Mouse (Mus musculus) heart, postnatal 10 days (tissue): Measurements from ENCODE around the gene Mlh1. TPM values are rescaled to one million over a fixed set of nuclear protein-coding genes. Genes with fewer than 3 reads are reported as not detected.

Experiments
- DNase-seq, 2 experiments: peaks; one replicate each; pipeline ENCODE4 v3.0.0; 2021
- intact Hi-C: fragments of 180-260 bp; cut with DNase I; formaldehyde crosslinking; loops from one replicate; pipeline ENCODE4 v1.15.1; 2025
- total RNA-seq, 2 experiments: library from RNA; stranded (reverse); gene quantifications; 2 replicates each; pipeline ENCODE4 v1.2.3; 2021

Mlh1 gene
- total RNA-seq, 2 experiments from 2014 or later = 15.2 to 17.2 TPM

DNA sequence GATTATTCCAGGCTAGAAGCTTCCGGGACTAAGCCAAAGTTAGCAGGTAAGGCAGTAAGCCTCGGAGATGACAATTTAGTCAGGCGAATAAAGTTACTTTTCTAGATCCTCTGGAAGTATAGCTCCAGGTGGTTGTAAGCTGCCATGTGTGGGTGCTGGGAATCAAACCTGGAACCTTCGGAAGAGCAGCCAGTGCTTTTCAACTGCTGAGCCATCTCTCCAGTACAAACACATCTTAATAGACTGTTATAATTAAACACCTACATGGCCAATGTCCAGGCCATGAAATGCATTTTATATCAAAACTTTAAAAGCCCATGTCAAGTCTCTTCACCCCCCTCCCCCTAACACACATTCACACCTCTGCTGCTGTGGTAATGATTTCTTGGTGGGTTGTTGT lies 16.4 kb upstream of the Mlh1 start:
- intact Hi-C loops = no loop called here
- no peak for DNase-seq

DNA sequence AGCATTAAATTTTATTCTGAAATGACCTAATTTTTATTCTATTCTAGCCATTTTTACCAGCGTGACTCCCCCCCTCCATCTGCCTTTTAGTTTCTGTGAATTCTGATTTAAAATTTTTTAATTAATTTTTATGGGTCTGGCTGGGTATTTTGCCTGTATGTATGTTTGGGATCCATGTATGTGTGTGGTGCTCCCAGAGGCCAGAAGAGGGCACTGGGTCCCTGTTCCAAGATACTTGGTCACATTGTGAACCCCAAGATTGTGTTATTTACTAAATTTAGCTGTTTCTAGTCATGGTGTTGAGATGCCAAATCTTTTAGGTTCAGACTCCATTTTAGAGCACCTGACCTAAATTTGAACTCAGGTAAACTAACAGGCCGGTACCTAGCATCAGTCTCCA lies 14.9 kb upstream of the Mlh1 start:
- no peak for DNase-seq
- intact Hi-C loops = no loop called here

DNA sequence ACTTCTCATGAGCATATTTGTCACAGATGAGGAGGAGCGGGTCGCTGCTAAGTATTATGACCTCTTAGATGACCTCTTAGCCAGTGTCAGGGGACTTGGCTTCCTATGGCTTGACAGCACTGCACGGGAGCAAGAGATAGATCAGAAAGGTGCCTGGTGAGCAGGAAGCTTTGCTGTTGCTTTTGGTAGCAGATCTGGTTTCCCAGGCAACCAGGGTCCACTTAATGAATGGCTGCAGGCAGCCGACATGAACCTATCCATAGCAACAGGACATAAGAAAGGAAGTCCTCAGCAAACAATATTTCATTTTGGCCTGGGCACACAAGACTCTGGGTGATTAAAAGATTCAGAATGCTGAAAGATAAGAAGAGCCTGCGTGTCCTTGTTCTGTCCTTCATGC lies 14.1 kb upstream of the Mlh1 start:
- intact Hi-C loops = no loop called here
- no peak for DNase-seq

DNA sequence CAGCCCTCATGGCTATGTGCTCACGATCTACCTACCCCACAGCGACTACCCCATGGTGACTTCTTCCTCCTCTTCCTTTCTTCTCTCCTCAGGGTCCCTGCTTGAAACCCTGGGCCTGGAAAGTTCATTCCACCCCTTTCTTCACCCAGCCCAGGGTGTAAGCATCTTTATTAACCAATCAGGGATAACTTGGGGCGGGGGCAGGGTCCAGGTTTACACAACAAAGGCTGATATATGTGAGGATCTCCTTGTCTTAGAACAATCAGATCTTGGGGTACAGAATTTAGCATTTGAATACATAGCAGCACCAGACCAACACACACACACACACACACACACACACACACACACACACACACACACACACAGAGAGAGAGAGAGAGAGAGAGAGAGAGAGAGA lies 13.5 kb upstream of the Mlh1 start:
- no peak for DNase-seq
- intact Hi-C loops = no loop called here

DNA sequence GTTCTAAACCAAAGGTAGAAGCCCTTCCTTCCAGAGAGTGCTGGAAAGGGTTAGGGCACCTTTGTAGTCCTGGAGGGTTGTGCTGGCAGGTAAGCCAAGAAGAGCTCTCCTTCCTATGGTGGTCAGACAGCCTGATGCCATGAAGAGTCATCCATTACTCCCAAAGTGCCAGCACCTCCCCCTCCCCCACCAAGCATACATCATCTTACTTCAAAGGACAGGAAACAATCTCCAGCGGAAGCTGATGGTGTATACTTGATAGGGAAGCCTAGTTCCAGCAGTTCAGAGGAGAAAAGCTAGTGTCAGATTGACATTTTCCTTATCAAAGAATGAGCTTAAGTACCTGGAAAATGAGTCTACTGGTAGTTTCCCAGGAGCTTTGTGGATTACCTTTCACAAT lies 3.6 kb upstream of the Mlh1 start:
- intact Hi-C loops = no loop called here
- no peak for DNase-seq

DNA sequence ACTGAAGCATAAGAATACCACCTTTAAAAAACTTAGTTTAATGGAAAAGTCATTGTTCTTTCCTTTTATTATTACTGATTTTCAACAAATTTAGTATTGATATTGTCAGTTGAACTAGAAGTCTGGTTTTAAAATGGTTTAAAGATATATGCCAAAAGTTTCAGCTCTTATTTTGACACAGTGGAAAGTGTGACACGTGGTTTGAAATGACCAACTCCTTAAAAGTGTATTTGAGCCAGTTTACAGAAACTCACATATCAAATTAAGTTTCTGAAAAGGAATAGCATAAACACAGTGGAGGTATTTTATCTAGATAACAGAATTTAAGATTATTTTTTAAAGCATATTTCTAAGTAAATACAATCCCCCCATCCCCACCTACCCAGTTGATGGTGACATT lies 2.4 kb upstream of the Mlh1 start:
- intact Hi-C loops = no loop called here
- no peak for DNase-seq

DNA sequence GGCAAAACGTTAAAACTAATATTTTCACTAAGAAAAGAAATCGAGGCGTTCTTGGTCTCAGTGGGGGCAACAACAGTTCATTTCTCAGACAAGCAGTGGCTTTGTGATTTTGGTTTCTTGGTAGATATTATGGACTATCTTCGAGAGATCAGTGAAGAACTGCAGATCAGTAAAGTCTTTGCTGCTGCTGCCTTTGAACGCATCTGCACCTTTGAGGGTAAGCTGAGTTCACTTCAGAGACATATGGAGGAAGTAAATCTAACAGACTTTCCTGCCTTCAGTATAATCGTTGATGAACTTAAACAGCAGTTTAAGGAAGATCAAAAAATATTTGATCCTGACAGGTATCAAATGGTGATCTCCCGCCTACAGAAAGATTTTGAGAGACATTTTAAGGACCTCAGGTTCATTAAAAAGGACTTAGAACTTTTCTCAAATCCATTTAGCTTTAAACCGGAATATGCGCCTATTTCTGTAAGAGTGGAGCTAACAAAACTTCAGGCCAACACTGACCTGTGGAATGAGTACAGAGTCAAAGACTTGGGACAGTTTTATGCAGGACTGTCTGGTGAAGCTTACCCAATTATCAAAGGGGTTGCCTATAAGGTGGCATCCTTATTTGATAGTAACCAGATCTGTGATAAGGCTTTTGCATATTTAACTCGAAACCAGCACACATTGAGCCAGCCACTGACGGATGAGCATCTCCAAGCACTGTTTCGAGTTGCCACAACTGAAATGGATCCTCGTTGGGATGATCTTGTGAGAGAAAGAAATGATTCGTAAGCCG lies 1.6 kb upstream of the Mlh1 start:
- intact Hi-C loops = no loop called here

DNA sequence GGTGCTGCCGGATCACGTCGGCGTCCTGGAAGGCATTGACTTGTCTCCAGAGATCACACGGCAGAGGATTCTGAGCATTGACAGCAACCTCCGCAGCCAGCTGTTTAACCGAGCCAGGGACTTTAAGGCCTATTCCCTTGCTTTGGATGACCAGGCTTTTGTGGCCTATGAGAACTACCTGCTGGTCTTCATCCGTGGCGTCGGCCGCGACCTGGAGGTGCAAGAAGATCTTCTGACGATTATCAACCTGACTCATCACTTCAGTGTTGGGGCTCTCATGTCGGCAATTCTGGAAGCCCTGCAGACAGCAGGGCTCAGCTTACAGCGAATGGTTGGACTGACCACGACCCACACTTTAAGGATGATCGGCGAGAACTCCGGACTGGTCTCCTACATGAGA lies 765 bp upstream of the Mlh1 start:
- intact Hi-C loops = no loop called here
- DNase-seq = no peak

More for the DNA sequence above, 1.6 kb upstream of the Mlh1 start:
- DNase-seq = no peak

DNA sequence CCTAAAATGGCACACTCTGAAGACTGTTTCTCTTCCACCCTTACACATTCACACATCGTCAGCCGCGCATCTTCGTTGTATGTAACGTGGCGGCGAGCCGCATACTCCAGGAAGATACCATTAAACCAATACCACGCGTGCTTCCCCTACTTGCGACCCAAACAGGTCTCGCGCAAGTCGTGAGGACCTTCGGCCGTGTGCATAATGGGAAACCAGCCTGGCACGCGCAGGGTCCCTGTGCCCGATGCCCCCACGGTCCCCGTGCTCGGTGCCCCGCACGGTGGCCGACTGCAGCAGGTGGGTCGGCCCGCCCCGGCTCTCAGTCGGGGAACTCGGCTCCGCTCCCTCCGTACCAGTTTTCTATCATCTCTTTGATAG lies 546 bp downstream of the Mlh1 start:
- DNase-seq = no peak
- intact Hi-C loops = no loop called here

DNA sequence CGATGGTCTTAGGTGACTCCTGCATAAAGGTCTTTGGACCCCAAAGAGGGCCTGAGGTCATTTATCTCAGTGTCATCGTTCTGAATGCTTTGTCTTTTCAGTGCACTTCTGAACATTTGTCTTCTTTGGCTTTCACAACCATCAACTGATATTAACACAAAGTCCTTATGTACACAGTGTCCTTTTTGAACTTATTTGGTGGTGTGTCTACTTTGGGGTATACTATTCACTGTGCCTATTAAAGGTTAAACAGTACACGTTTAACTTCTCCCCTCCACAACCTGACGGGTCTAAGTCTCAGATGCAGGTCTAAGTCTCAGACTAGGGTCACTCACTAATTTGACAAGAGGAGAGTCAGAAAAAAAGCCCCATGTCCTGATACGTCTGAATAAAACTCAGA lies 985 bp downstream of the Mlh1 start:
- intact Hi-C loops = no loop called here
- DNase-seq = no peak

DNA sequence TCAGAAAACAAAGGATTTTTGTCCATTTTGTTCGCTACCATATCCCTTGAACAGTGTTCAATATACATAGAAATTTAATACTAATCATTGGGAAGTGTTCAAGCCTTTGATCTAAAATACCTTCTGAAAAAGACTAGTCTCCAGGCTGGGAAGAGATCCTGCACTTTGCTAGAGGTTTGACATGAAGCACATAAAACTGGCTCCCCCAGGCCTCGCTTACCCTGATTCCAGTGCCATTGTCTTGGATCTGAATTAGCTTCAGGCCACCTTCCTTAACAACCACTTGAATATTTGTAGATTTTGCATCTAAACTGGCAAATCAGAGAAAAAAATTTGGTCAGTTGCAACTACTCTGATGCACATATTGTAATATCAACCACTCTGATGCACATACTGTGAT lies 3.6 kb downstream of the Mlh1 start:
- intact Hi-C loops = no loop called here
- no peak for DNase-seq

DNA sequence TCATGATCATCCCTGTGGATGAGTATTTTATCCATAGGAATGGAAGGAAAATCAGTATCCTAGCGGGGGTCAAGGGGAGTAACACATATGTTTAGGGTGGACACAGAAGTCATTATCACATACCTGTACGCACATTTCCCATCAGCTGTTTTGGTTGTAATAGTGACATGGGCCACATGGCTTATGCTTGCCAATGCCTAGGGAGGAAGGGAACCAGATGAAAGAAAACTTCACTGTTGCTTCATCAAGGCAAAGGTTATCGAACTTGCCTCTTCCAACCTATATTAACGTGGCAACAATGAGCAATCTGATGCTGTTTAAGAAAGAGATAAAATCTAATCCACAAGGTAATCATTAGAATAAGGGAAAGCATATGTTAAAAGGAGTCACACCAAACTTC lies 10.2 kb downstream of the Mlh1 start:
- intact Hi-C loops = no loop called here
- DNase-seq = no peak

DNA sequence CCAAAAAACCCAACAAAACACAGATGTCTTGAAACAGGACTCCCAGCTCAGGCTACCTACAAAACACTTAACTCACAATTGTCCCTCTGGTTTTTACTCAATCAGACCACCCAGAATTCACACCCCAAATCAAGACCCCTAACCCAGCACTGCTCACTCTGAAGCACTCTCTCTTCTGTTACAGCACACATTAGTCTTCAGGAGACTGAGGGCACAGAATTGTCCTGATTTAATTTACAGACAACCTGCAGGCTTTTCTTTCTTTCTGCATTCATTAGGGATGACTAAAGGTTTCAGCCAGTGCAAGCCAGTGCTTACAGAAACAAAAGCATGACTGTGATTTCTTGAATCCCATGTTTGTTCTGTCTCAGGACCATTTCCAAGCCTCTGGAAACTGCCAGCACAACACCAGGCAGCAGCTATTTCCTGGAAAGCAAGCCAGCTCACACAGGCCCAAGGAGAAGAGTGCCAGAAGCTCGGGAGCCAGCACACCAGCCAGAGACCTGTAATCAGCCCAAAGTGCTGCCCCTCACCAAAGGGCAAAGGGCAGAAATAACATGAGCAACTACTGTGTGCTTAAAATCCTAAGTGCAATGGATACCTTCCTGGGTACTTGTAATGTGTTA lies 11.1 kb downstream of the Mlh1 start:
- DNase-seq = peak; percentile 66 to 67
- intact Hi-C loops = no loop called here

DNA sequence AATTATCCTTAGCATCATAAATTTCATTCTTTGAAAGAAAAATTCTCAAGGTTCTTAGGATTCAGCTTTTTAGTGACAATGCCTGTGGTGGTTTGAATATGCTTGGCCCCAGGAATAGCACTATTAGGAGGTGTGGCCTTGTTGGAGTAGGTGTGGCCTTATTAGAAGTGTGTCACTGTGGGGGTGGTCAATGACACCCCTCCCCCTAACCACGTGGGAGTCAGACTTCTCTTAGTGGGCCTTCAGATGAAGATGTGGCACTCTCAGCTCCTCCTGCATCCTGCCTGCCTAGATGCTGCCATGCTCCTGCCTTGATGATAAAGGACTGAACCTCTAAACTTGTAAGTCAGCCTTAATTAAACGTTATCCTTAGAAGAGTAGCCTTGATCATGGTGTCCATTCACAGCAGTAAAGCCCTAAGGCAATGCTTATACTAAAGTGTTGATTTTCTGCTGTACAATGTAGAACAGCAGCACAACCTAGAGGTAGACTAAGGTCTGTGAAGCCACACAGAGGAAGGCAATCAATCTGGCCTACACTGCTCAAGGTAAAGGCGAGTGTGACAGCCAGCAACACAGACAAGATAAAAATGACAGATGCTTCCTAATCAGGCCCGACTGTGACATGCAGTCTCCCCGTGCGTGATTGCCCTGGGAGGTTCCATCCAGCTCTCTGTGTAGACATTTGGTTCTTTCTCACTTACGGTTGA lies 19.3 kb downstream of the Mlh1 start:
- DNase-seq = no peak
- intact Hi-C loops = loop anchor here (5.0 kb wide), 2 partner anchors 160 to 255 kb away; no protein-coding TSS in a partner anchor

DNA sequence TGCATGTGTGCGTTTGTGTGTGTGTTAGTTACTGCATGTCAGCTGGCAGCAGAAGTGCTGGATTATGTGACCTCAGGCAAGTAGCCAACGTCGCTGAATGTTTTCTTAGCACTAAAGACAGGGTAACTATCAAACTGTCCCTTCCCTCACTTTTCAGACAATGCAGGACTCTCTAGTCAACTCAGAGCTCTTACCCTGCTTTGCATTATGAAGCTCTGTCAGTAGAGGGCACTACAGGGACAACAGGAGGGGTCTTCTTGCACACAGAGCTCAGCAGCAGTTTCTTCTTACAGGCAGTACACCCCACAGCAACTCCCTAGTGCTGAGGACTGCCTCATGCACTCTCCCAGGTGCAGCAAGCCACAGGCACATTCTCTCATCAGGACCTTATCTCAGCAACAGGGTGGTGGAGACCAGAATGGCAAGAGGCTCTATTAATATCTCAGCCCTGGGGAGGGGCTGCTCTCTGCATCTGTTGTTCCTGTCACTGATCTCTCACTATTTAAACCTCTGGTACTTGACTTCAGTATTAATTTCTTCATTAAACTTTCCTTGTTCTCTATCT lies 23.8 kb downstream of the Mlh1 start:
- intact Hi-C loops = no loop called here

DNA sequence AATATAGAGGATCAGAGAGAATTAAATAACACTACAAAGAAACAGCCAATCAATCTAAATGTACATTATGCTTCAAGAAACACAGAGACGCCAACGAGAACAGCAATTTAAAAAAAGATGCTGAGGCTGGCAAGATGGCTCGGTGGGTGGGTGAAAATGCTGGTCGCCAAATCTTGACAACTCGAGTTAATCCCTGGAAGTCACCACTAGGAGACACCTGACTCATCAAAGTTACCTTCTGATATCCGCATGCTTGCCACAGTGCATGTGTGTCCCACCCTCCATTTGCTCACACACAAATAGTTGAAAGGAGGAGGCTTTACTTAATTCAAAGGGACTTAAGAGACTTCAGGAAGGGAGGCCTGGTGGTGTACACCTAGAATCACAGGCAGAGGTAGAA lies 26.0 kb downstream of the Mlh1 start:
- intact Hi-C loops = no loop called here

More for the DNA sequence above, 23.8 kb downstream of the Mlh1 start:
- DNase-seq = peak; percentile 36 to 57

DNA sequence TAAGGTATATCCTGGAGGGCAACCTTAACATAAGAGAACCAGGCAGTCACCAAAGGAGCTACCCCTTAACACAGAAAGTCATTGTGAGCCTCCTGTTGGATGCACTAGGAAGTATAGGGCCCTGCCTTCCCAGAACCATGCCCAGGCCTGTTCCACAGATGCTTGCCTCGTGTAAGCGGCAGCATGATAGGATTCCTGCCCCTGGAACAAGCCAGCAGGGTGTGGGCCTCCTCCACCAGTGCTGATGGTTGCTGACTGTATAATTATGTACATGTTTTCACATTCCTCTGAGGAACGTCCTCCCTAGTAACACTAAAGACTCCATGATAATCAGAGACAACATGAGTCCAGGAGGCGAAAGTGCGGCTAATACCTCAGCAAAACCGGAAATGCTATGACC lies 28.2 kb downstream of the Mlh1 start:
- intact Hi-C loops = no loop called here
- no peak for DNase-seq

More for the DNA sequence above, 26.0 kb downstream of the Mlh1 start:
- DNase-seq = no peak

DNA sequence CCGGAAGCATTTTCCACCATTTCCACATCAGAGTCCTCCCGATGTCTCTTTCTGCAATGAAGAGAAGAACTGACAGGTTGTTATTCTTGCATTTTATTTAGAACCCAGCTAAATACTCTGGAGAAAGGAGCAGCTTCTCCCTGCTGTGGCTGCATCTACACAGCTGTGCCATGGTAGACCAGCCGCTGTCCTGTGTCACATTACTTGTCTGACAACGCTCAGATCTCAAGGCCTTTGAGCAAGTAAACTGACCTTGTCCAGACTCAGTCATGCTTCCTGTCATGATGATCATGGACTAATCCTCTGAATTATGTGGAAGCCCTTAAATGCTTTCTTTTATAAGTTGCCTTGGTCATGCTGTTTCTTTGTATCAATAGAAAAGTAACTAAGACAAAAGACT lies 31.8 kb downstream of the Mlh1 start:
- DNase-seq = no peak
- intact Hi-C loops = no loop called here

DNA sequence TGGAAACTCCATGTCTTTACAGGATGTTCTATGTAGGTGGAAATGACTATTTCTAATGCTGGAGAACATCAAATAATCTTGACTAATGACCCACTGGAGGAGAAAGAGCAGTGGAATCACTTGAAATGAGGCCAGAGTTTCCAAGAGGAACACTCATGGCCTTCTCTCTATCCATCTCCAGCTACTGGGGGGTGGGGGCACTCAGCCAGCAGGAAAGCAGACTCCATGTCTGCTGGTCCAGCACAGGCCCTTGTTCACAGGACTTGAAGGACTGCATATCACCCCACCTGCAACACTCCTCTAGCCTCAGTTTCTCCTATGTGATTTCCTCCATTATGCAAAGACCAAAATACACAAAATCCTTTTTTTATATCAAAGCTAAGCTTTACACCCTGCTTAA lies 33.9 kb downstream of the Mlh1 start:
- intact Hi-C loops = no loop called here
- DNase-seq = no peak

DNA sequence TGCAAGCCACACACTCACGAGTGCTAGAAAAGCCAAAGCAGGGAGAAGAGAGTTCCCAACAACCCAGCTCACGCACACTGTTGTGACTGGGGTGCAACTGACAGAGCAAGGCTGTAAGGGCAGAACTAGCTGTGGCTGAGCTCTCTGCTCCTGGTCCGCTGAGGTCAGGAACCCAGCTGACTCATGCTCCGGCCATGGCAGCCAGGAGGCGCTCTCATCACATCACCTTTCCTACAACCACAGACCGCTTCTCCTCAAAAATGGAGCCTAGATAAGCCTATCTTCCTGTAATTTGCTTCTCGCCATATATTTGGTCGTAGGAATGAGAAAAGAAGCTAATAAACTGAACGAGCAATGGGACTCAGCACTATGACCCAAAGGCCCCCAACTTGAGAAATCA lies 36.9 kb downstream of the Mlh1 start:
- DNase-seq = no peak
- intact Hi-C loops = no loop called here

DNA sequence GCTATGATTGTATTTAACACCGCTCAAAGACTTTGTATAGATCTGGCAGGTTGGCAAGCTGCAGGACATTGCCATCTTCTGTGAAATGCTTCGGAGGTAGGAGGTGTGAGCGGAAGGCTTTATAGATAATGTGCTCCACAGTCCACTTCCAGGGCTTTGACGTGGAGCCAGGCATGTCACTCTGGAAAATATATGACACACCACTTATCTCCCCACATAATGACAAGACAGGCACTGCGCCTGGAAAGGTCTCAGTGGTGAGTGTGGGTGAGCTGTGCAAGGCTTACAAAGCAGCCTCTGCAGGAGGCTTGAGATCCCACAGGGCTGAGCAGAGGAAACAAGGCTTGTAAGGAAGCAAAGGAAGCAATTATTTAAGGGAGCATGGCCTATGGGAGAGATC lies 43.1 kb downstream of the Mlh1 start:
- intact Hi-C loops = loop anchor here (5.0 kb wide), 1 partner anchor 136 kb away; no protein-coding TSS in a partner anchor
- peak; percentile 52 to 64 for DNase-seq

DNA sequence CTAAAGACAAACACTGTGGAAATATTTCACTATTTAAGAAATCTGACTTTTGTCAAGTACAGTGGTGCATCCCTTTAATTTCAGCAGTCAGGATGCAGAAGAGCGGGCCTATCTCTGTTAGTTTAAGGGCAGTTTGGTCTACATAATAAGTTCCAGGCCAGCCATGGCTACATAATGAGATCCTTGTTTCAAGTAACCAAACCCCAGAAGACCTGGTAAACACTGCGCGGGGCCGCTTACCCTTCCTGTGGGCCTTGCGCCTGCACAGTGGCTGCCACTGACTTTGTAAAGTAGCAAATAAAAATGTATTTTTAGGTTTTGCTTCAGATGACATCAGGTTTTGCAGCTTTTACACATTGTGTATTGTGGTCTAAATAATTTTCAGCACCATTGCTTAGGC lies 48.2 kb downstream of the Mlh1 start:
- intact Hi-C loops = no loop called here
- DNase-seq = no peak
